Mouse (Mus musculus) MEL (cell line): Measurements from ENCODE around the gene Tmem33. TPM values are rescaled to one million over a fixed set of nuclear protein-coding genes. Genes with fewer than 3 reads are reported as not detected.

Experiments used
- DNase-seq: peaks from one replicate; pipeline ENCODE4 v3.0.0; 2011; ENCODE audit warnings: low read depth, low spot score
- H3K27ac ChIP-seq: 2 replicates; pipeline ENCODE4 v1.5.1; 2012; ENCODE audit warnings: low read depth, mild to moderate bottlenecking, control low read depth, low read length, moderate library complexity; ENCODE audit not compliant: control insufficient read depth
- H3K27me3 ChIP-seq, 2 experiments: fragments of 150-350 bp in 1 of 2; sonication (generic) in 1 of 2; 2 replicates each; pipeline ENCODE4 v1.6.1; 2012; ENCODE audit warnings: low read length in 2 of 2, mild to moderate bottlenecking in 2 of 2, improper control_type of control experiment in 1 of 2, moderate library complexity in 1 of 2; ENCODE audit not compliant: insufficient read depth in 2 of 2, control insufficient read depth in 1 of 2
- H3K36me3 ChIP-seq, 2 experiments: 2 replicates each; pipeline ENCODE4 v1.6.1; 2012 to 2014; ENCODE audit warnings: low read length in 2 of 2, improper control_type of control experiment in 1 of 2, inconsistent platforms in 1 of 2, mild to moderate bottlenecking in 1 of 2; ENCODE audit not compliant: insufficient read depth in 2 of 2, control insufficient read depth in 1 of 2
- H3K4me1 ChIP-seq, 2 experiments: fragments of 150-350 bp in 1 of 2; sonication (generic) in 1 of 2; 2 replicates each; pipeline ENCODE4 v1.6.1; 2012; ENCODE audit warnings: low read length in 2 of 2, improper control_type of control experiment in 1 of 2, mild to moderate bottlenecking in 1 of 2; ENCODE audit not compliant: insufficient read depth in 2 of 2, control insufficient read depth in 1 of 2
- H3K4me3 ChIP-seq, 2 experiments: fragments of 150-350 bp in 1 of 2; sonication (generic) in 1 of 2; 2 replicates each; pipeline ENCODE4 v1.5.1; 2012; ENCODE audit warnings: low read depth in 2 of 2, low read length in 2 of 2, mild to moderate bottlenecking in 2 of 2, moderate library complexity in 2 of 2, control low read depth in 1 of 2, improper control_type of control experiment in 1 of 2; ENCODE audit not compliant: control insufficient read depth in 1 of 2, insufficient read depth in 1 of 2
- H3K79me2 ChIP-seq: 2 replicates; pipeline ENCODE4 v1.6.1; 2012; ENCODE audit warnings: mild to moderate bottlenecking, low read length, moderate library complexity; ENCODE audit not compliant: control insufficient read depth, poor library complexity, insufficient read depth
- H3K9ac ChIP-seq: 2 replicates; pipeline ENCODE4 v1.6.1; 2012; ENCODE audit warnings: low read depth, mild to moderate bottlenecking, control low read depth, low read length, moderate library complexity; ENCODE audit not compliant: control insufficient read depth, poor library complexity, severe bottlenecking
- H3K9me3 ChIP-seq: fragments of 150-350 bp; sonication (generic); replicated peaks from 2 replicates; pipeline ENCODE4 v1.6.1; 2012; ENCODE audit warnings: mild to moderate bottlenecking, low read length, improper control_type of control experiment, moderate library complexity; ENCODE audit not compliant: insufficient read depth
- CHD2 ChIP-seq: IDR thresholded peaks from 2 replicates; pipeline ENCODE4 v1.6.1; 2011; ENCODE audit warnings: low read length, improper control_type of control experiment
- CTCF ChIP-seq, 3 experiments: IDR thresholded peaks in 2 of 3; conservative IDR thresholded peaks in 1 of 3; 2 replicates each; pipeline ENCODE4 v1.5.1; 2011 to 2012; ENCODE audit warnings: low read length in 3 of 3, low read depth in 2 of 3, mild to moderate bottlenecking in 2 of 3, improper control_type of control experiment in 1 of 3, inconsistent platforms in 1 of 3, mixed read lengths in 1 of 3, moderate library complexity in 1 of 3; ENCODE audit not compliant: control insufficient read depth in 1 of 3, insufficient read depth in 1 of 3, poor library complexity in 1 of 3, severe bottlenecking in 1 of 3
- E2F4 ChIP-seq: IDR thresholded peaks from 2 replicates; pipeline ENCODE4 v1.6.1; 2011; ENCODE audit warnings: low read depth, low read length, improper control_type of control experiment, borderline replicate concordance
- ELF1 ChIP-seq: IDR thresholded peaks from 2 replicates; pipeline ENCODE4 v1.6.1; 2014; ENCODE audit warnings: low read depth, mild to moderate bottlenecking, inconsistent platforms, low read length, improper control_type of control experiment, moderate library complexity
- EP300 ChIP-seq, 2 experiments: IDR thresholded peaks; 2 replicates each; pipeline ENCODE4 v1.6.1; 2011; ENCODE audit warnings: improper control_type of control experiment in 2 of 2, low read length in 2 of 2, low read depth in 1 of 2, mild to moderate bottlenecking in 1 of 2
- ETS1 ChIP-seq: IDR thresholded peaks from 2 replicates; pipeline ENCODE4 v1.6.1; 2012; ENCODE audit warnings: low read depth, mild to moderate bottlenecking, inconsistent platforms, low read length, improper control_type of control experiment, moderate library complexity
- GATA1 ChIP-seq: IDR thresholded peaks from 2 replicates; pipeline ENCODE4 v1.6.1; 2011; ENCODE audit warnings: low read depth, low read length, improper control_type of control experiment
- HCFC1 ChIP-seq: IDR thresholded peaks from 2 replicates; pipeline ENCODE4 v1.6.1; 2012; ENCODE audit warnings: low read depth, mild to moderate bottlenecking, inconsistent platforms, low read length, improper control_type of control experiment, moderate library complexity
- JUND ChIP-seq: IDR thresholded peaks from 2 replicates; pipeline ENCODE4 v1.6.1; 2011; ENCODE audit warnings: low read depth, mild to moderate bottlenecking, improper control_type of control experiment, low read length
- KAT2A ChIP-seq: conservative IDR thresholded peaks from 2 replicates; pipeline ENCODE4 v1.6.1; 2012; ENCODE audit warnings: low read depth, low read length, improper control_type of control experiment, inconsistent platforms
- MAFK ChIP-seq: IDR thresholded peaks from 2 replicates; pipeline ENCODE4 v1.6.1; 2011; ENCODE audit warnings: low read depth, mild to moderate bottlenecking, low read length, improper control_type of control experiment, borderline replicate concordance
- MAX ChIP-seq: IDR thresholded peaks from 2 replicates; pipeline ENCODE4 v1.6.1; 2011; ENCODE audit warnings: low read length, improper control_type of control experiment
- MAZ ChIP-seq: IDR thresholded peaks from 2 replicates; pipeline ENCODE4 v1.6.1; 2012; ENCODE audit warnings: low read depth, mild to moderate bottlenecking, inconsistent platforms, low read length, improper control_type of control experiment
- MEF2A ChIP-seq: IDR thresholded peaks from 2 replicates; pipeline ENCODE4 v1.6.1; 2014; ENCODE audit warnings: low read depth, mild to moderate bottlenecking, inconsistent platforms, low read length, improper control_type of control experiment; ENCODE audit not compliant: poor library complexity, insufficient replicate concordance, severe bottlenecking; ENCODE audit errors: extremely low read depth
- MXI1 ChIP-seq: IDR thresholded peaks from 2 replicates; pipeline ENCODE4 v1.6.1; 2011; ENCODE audit warnings: mild to moderate bottlenecking, low read depth, low read length, improper control_type of control experiment
- MYB ChIP-seq: IDR thresholded peaks from 2 replicates; pipeline ENCODE4 v1.6.1; 2011; ENCODE audit warnings: mild to moderate bottlenecking, low read depth, low read length, improper control_type of control experiment
- MYC ChIP-seq: IDR thresholded peaks from 2 replicates; pipeline ENCODE4 v1.6.1; 2011; ENCODE audit warnings: low read depth, mild to moderate bottlenecking, low read length, improper control_type of control experiment, moderate library complexity
- NELFE ChIP-seq: IDR thresholded peaks from 2 replicates; pipeline ENCODE4 v1.6.1; 2011; ENCODE audit warnings: low read depth, low read length, improper control_type of control experiment
- NRF1 ChIP-seq: IDR thresholded peaks from 2 replicates; pipeline ENCODE4 v1.6.1; 2014; ENCODE audit warnings: low read depth, mild to moderate bottlenecking, inconsistent platforms, low read length, improper control_type of control experiment, moderate library complexity; ENCODE audit not compliant: poor library complexity, insufficient read depth, severe bottlenecking
- POLR2AphosphoS2 ChIP-seq: IDR thresholded peaks from 2 replicates; pipeline ENCODE4 v1.6.1; 2011; ENCODE audit warnings: low read length, improper control_type of control experiment
- POLR2AphosphoS5 ChIP-seq: IDR thresholded peaks from 2 replicates; pipeline ENCODE4 v1.6.1; 2012; ENCODE audit warnings: low read depth, borderline replicate concordance, mild to moderate bottlenecking, inconsistent platforms, low read length, moderate library complexity, mixed read lengths
- RCOR1 ChIP-seq: IDR thresholded peaks from 2 replicates; pipeline ENCODE4 v1.6.1; 2012; ENCODE audit warnings: low read depth, mild to moderate bottlenecking, inconsistent platforms, low read length, improper control_type of control experiment
- SIN3A ChIP-seq: IDR thresholded peaks from 2 replicates; pipeline ENCODE4 v1.6.1; 2012; ENCODE audit warnings: low read length, improper control_type of control experiment, inconsistent platforms
- SMC3 ChIP-seq: IDR thresholded peaks from 2 replicates; pipeline ENCODE4 v1.6.1; 2011; ENCODE audit warnings: low read depth, low read length, improper control_type of control experiment
- TAL1 ChIP-seq: IDR thresholded peaks from 2 replicates; pipeline ENCODE4 v1.6.1; 2012; ENCODE audit warnings: mild to moderate bottlenecking, inconsistent platforms, low read length, moderate library complexity, mixed read lengths
- USF2 ChIP-seq, 2 experiments: IDR thresholded peaks; 2 replicates each; pipeline ENCODE4 v1.6.1; 2011 to 2012; ENCODE audit warnings: improper control_type of control experiment in 2 of 2, low read length in 2 of 2, borderline replicate concordance in 1 of 2, inconsistent platforms in 1 of 2, low read depth in 1 of 2, mild to moderate bottlenecking in 1 of 2; ENCODE audit not compliant: insufficient read depth in 1 of 2
- ZC3H11A ChIP-seq: IDR thresholded peaks from 2 replicates; pipeline ENCODE4 v1.6.1; 2012; ENCODE audit warnings: low read depth, mild to moderate bottlenecking, inconsistent platforms, low read length, improper control_type of control experiment
- ZKSCAN1 ChIP-seq: IDR thresholded peaks from 2 replicates; pipeline ENCODE4 v1.6.1; 2012; ENCODE audit warnings: low read depth, mild to moderate bottlenecking, inconsistent platforms, low read length, improper control_type of control experiment, moderate library complexity
- ZNF384 ChIP-seq: IDR thresholded peaks from 2 replicates; pipeline ENCODE4 v1.6.1; 2012; ENCODE audit warnings: low read depth, mild to moderate bottlenecking, inconsistent platforms, low read length, improper control_type of control experiment
- polyA plus RNA-seq, 2 experiments: library from polyadenylated mRNA; stranded (reverse) in 1 of 2; unstranded in 1 of 2; fragments of >175 nt in 1 of 2; fragments of >200 nt in 1 of 2; gene quantifications; 2 replicates each; pipeline versions ENCODE4 v1.2.1 to v1.2.4; 2012; ENCODE audit warnings: low replicate concordance in 2 of 2, low read depth in 1 of 2; ENCODE audit not compliant: insufficient read length in 2 of 2, insufficient read depth in 1 of 2, missing spikeins in 1 of 2
- total RNA-seq: library from RNA; depleted of rRNA; stranded (reverse); fragments of 300-350 nt; gene quantifications from 2 replicates; pipeline ENCODE4 v1.2.3, GENCODE M21; 2012

Gene Tmem33
- total and polyA plus RNA-seq, 3 experiments, result 79.3 to 312 (median 89.8) TPM

GRCm38 (mm10) chr5:67279840-67280239 lies 19.5 kb downstream of the Tmem33 start:
- H3K4me1 ChIP-seq, result peaks cover 10 to 11% of the 10 kb centered on the region in 2 experiments
- H3K4me3 ChIP-seq, result no peak overlapping the region
- H3K9me3 ChIP-seq, result no peaks in the 10 kb centered on the region
- H3K27me3 ChIP-seq, result no peaks in the 10 kb centered on the region
- TF ChIP-seq CHD2 (no peak), ZNF384 (no peak), TAL1 (no peak), JUND (no peak), EP300 (IDR thresholded peaks at IDR 0.05; ENCODE audit: low read depth in 1 of 2, low read length in 2 of 2) (no peak), MAFK (no peak)
- TF ChIP-seq, all 39 proteins: peak for 0
- H3K36me3 ChIP-seq, result peaks cover 23 to 28% of the 10 kb centered on the region in 2 experiments
- H3K27ac ChIP-seq, result peak overlapping the region; percentile 19
- DNase-seq, result peak; percentile 20
- H3K9ac ChIP-seq, result no peak overlapping the region
- peaks cover 5% of the 10 kb centered on the region; the same call in 1 of the 2 replicates for H3K79me2 ChIP-seq

GRCm38 (mm10) chr5:67280400-67280799 lies 20.0 kb downstream of the Tmem33 start:
- peaks cover 5% of the 10 kb centered on the region; the same call in 1 of the 2 replicates for H3K79me2 ChIP-seq
- no peaks in the 10 kb centered on the region for H3K27me3 ChIP-seq
- peaks cover 25 to 28% of the 10 kb centered on the region in 2 experiments for H3K36me3 ChIP-seq
- no peak overlapping the region for H3K9ac ChIP-seq
- peak overlapping the region; percentile 68 for H3K27ac ChIP-seq
- H3K4me3 ChIP-seq, result no peak overlapping the region
- peak; percentile 69 for DNase-seq
- H3K9me3 ChIP-seq, result no peaks in the 10 kb centered on the region
- H3K4me1 ChIP-seq, result peaks cover 10 to 11% of the 10 kb centered on the region in 2 experiments
- TF ChIP-seq POLR2AphosphoS5 (no peak), SIN3A (peak; percentile 67), CTCF (IDR thresholded peaks at IDR 0.05 in 2 of 3, conservative IDR thresholded peaks at IDR 0.05 in 1 of 3; ENCODE audit: control insufficient read depth in 1 of 3, insufficient read depth in 1 of 3, low read depth in 2 of 3, low read length in 3 of 3, poor library complexity in 1 of 3, severe bottlenecking in 1 of 3) (no peak), KAT2A (peak; percentile 28; the same call in 1 of the 2 replicates), MYB (no peak), ZNF384 (no peak), ZC3H11A (no peak), NELFE (no peak), TAL1 (peak; percentile 98), MAZ (no peak), JUND (peak; percentile 85; the same call in 1 of the 2 replicates), RCOR1 (peak; percentile 84), MXI1 (peak; percentile 44; the same call in 1 of the 2 replicates), ETS1 (peak; percentile 85), NRF1 (no peak), POLR2AphosphoS2 (0 out of 2 replicates have a peak, but pooled peaks have one; percentile 51), SMC3 (no peak), MAFK (no peak; the same call in 1 of the 2 replicates), GATA1 (peak; percentile 99), MAX (no peak; the same call in 1 of the 2 replicates), CHD2 (no peak), EP300 (IDR thresholded peaks at IDR 0.05; ENCODE audit: low read depth in 1 of 2, low read length in 2 of 2) (peak; percentile 98 to 99), E2F4 (no peak), MYC (peak; percentile 88), USF2 (IDR thresholded peaks at IDR 0.05; ENCODE audit: borderline replicate concordance in 1 of 2, insufficient read depth in 1 of 2, low read depth in 1 of 2, low read length in 2 of 2) (no peak), MEF2A (no peak; the same call in 1 of the 2 replicates), ELF1 (no peak), ZKSCAN1 (no peak), HCFC1 (no peak)
